Mouse (Mus musculus) embryonic fibroblast, embryonic 13.5 days (primary cell): ENCODE results near the gene Gm48552.

Experiments used
- CTCF ChIP-seq: IDR thresholded peaks from 2 replicates; pipeline ENCODE4 v1.5.1; 2011; ENCODE audit warnings: mild to moderate bottlenecking, control low read depth, low read length, moderate library complexity, borderline replicate concordance; ENCODE audit not compliant: insufficient read depth
- POLR2A ChIP-seq: IDR thresholded peaks from 2 replicates; pipeline ENCODE4 v1.6.1; 2011; ENCODE audit warnings: low read depth, mild to moderate bottlenecking, control low read depth, low read length, moderate library complexity

- TF ChIP-seq POLR2A (no peak), CTCF (no peak)
Measured at GRCm38 (mm10) chr10:81382039-81382438, 6.8 kb upstream of the Gm48552 start.
